Mouse (Mus musculus) stomach, embryonic 16.5 days (tissue): ENCODE results near the gene Cmtm7. TPM values are rescaled to one million over a fixed set of nuclear protein-coding genes. Genes with fewer than 3 reads are reported as not detected.
A peak's percentile ranks its signal among the peaks of the same experiment; 100 is the strongest.

Source experiments
- ATAC-seq: fragments of 200-750 bp; cut with Nextera tagmentation; 2 replicates; pipeline ENCODE4 v1.8.0; 2017; ENCODE audit warnings: moderate number of reproducible peaks, moderate TSS enrichment; ENCODE audit not compliant: insufficient read depth, low FRiP score
- H3K27ac ChIP-seq: fragments of 300-500 bp; sonication (generic); 2 replicates; pipeline ENCODE4 v1.5.1; 2014; ENCODE audit warnings: low read length
- H3K27me3 ChIP-seq: fragments of 300-500 bp; sonication (generic); 2 replicates; pipeline ENCODE4 v1.6.1; 2014; ENCODE audit warnings: low read length, control low read depth, mixed read lengths; ENCODE audit not compliant: control insufficient read depth, insufficient read depth
- H3K36me3 ChIP-seq: fragments of 300-500 bp; sonication (generic); 2 replicates; pipeline ENCODE4 v1.6.1; 2014; ENCODE audit warnings: low read length; ENCODE audit not compliant: control insufficient read depth, insufficient read depth
- H3K4me1 ChIP-seq: fragments of 300-500 bp; sonication (generic); 2 replicates; pipeline ENCODE4 v1.6.1; 2014; ENCODE audit warnings: low read length, control low read depth, mixed read lengths; ENCODE audit not compliant: control insufficient read depth, insufficient read depth
- H3K4me2 ChIP-seq: fragments of 300-500 bp; sonication (generic); 2 replicates; pipeline ENCODE4 v1.6.1; 2014; ENCODE audit warnings: low read depth, low read length, mixed read lengths
- H3K4me3 ChIP-seq: fragments of 300-500 bp; sonication (generic); replicated peaks from 2 replicates; pipeline ENCODE4 v1.5.1; 2014; ENCODE audit warnings: mild to moderate bottlenecking, low read length
- H3K9ac ChIP-seq: fragments of 300-500 bp; sonication (generic); 2 replicates; pipeline ENCODE4 v1.6.1; 2014; ENCODE audit warnings: low read length
- H3K9me3 ChIP-seq: fragments of 300-500 bp; sonication (generic); replicated peaks from 2 replicates; pipeline ENCODE4 v1.6.1; 2016; ENCODE audit warnings: low read length, control low read depth; ENCODE audit not compliant: control insufficient read depth
- WGBS: fragments of 180-500 bp; shearing (Covaris S2); extraction: QIAGEN DNeasy Blood & Tissue Kit; methylation state at CpG from one replicate; pipeline ENCODE4 v1.1.7; 2014; 5-methylcytosine and 5-hydroxymethylcytosine counted together
- polyA plus RNA-seq: library from polyadenylated mRNA; unstranded; fragments of >200 nt; fragmentation: Nextera tagmentation; extraction: Ambion mirVana; gene quantifications from 2 replicates; pipeline ENCODE4 v1.2.1, GENCODE M21; 2015

Cmtm7 gene
- polyA plus RNA-seq, 1 experiment from 2014 or later, result 87.2 TPM

DNA sequence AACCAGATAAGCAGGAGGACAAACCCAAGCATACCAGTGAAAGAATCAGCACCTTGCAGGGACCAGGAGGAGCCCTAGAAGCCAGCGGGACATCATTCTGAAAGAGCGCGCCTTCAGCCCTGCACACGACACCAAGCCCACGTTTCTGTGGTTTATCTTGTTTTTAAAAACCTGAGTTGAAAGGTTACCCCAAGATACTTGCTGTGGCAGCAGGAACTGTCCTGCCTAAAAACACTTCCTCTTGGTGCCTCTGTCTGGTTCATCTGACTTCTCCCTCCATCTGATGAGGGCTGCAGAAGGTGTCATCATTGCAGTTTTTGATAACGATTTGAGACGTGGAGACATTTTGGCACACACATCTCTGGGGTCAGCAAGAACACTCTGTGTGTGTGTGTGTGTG is 6.1 kb upstream of the Cmtm7 start:
- peaks cover 7% of the 10 kb centered on the region; the same call in 1 of the 2 replicates for H3K4me1 ChIP-seq
- H3K4me3 ChIP-seq, result no peak overlapping the region
- H3K4me2 ChIP-seq, result no peak overlapping the region
- no peak overlapping the region for H3K27ac ChIP-seq
- no peak for ATAC-seq
- H3K36me3 ChIP-seq, result no peaks in the 10 kb centered on the region
- H3K9me3 ChIP-seq, result no peaks in the 10 kb centered on the region; the same call in 1 of the 2 replicates
- WGBS, result 92% methylated on average over 7 of the region's 7 CpGs
- H3K27me3 ChIP-seq, result no peaks in the 10 kb centered on the region
- H3K9ac ChIP-seq, result no peak overlapping the region

GRCm38 (mm10) chr9:114787134-114787533 is 5.5 kb upstream of the Cmtm7 start:
- Histone ChIP-seq H3K4me1 (peaks cover 8% of the 10 kb centered on the region; the same call in 1 of the 2 replicates), H3K4me2 (no peak overlapping the region), H3K4me3 (no peak overlapping the region), H3K9ac (no peak overlapping the region), H3K27ac (no peak overlapping the region), H3K9me3 (no peaks in the 10 kb centered on the region; the same call in 1 of the 2 replicates), H3K27me3 (no peaks in the 10 kb centered on the region), H3K36me3 (no peaks in the 10 kb centered on the region)
- 95% methylated on average over 5 of the region's 5 CpGs for WGBS
- ATAC-seq, result no peak

GRCm38 (mm10) chr9:114785432-114786125 is 3.9 kb upstream of the Cmtm7 start:
- Histone ChIP-seq H3K4me3 (no peak overlapping the region), H3K9ac (no peak overlapping the region), H3K9me3 (no peaks in the 10 kb centered on the region; the same call in 1 of the 2 replicates), H3K4me2 (no peak overlapping the region), H3K27me3 (no peaks in the 10 kb centered on the region), H3K36me3 (no peaks in the 10 kb centered on the region), H3K27ac (no peak overlapping the region), H3K4me1 (peaks cover 12% of the 10 kb centered on the region)
- ATAC-seq, result no peak
- WGBS, result 20% methylated on average over 16 of the region's 16 CpGs

- 1% methylated on average over 38 of the region's 38 CpGs for WGBS
- H3K4me1 ChIP-seq, result peaks cover 19% of the 10 kb centered on the region
- peak; percentile 63 for ATAC-seq
- H3K9me3 ChIP-seq, result no peaks in the 10 kb centered on the region
- no peaks in the 10 kb centered on the region for H3K27me3 ChIP-seq
- H3K9ac ChIP-seq, result peak overlapping the region; percentile 87
- H3K4me2 ChIP-seq, result peak overlapping the region; percentile 84
- no peaks in the 10 kb centered on the region for H3K36me3 ChIP-seq
- H3K4me3 ChIP-seq, result peak overlapping the region; percentile 70
- H3K27ac ChIP-seq, result peak overlapping the region; percentile 90
Measured at GRCm38 (mm10) chr9:114780746-114781525, 720 bp downstream of the Cmtm7 start.

DNA sequence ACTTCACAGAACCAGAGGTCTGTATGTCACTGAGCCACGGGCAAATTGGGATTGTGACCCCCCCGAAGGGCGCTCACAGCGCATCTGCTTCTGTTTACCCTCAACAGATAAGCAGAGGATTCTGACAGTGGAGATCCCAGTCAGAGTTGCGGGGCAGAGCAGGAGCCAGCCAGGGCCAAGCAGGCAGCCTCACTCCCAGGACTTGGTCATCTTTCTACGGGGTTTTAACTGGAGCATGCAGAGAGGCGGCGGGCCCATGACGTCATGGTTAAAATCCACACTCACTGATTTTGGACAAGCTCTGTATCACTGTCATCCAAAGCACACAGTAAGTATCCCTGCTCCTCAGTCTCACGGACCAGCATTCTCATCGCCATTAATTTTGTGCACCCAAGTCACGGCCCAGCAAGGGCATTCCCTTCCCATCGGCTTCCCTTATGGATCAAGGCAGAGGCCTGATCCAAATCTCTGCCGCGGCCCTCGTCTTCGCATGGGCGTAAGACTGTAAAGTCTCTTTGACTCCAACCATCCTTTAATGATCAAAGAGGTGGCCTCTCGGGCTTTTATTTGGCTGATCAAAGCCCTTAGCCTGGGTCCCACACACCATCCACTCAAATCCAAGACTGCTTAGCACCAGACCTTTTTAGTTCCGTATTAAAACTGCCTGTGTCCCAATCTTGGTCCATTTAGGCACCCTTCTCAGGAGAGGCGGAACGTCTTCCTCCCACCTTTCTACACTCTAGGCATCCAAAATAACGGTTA is 1.5 kb downstream of the Cmtm7 start:
- Histone ChIP-seq H3K4me3 (peak overlapping the region; percentile 70), H3K9me3 (no peaks in the 10 kb centered on the region), H3K4me1 (peaks cover 17% of the 10 kb centered on the region), H3K27ac (peak overlapping the region; percentile 90), H3K36me3 (no peaks in the 10 kb centered on the region), H3K9ac (peak overlapping the region; percentile 87), H3K4me2 (peak overlapping the region; percentile 84), H3K27me3 (no peaks in the 10 kb centered on the region)
- ATAC-seq, result no peak
- 32% methylated on average over 23 of the region's 23 CpGs for WGBS

DNA sequence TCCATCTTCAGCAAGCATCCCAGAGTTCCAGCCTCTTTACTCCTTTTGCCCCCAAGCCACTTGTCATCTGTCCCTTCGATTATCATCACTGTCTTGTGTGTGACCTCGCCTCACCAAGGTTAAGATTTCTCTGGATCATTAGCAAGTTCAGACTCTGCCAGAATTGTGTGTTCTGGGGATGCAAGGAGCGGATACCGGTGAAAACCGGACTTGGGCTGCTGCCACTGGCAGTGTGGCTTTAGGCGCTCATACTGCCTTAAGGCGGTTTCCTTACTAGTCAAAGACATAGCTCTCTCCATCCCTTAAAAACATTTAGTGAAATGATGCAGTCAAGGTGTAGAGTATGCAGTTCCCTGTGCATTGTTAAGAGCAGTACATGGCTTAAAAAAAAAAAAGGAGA is 2.8 kb downstream of the Cmtm7 start:
- Histone ChIP-seq H3K4me2 (no peak overlapping the region), H3K27ac (no peak overlapping the region), H3K4me3 (no peak overlapping the region), H3K36me3 (no peaks in the 10 kb centered on the region), H3K27me3 (no peaks in the 10 kb centered on the region), H3K4me1 (peaks cover 18% of the 10 kb centered on the region), H3K9me3 (no peaks in the 10 kb centered on the region), H3K9ac (no peak overlapping the region)
- ATAC-seq, result no peak
- WGBS, result 84% methylated on average over 7 of the region's 7 CpGs

DNA sequence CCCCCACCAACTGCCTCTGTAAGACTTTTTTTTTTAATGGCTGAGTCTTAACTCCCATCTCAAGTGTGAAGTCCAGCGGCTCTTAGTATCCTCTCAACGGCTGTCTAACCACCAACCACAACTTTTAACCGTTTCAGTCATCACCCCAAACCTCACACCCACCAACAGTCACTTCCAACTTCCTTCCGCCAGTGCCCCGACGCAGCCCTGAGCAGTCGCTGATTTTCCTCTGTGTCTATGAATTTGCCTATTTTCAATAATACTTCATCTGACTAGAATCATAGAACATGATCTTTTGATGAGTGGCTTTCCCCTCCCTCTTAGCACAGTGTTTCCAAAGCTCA is 3.6 kb downstream of the Cmtm7 start:
- Histone ChIP-seq H3K9ac (no peak overlapping the region), H3K4me2 (no peak overlapping the region), H3K27me3 (no peaks in the 10 kb centered on the region), H3K4me1 (peaks cover 18% of the 10 kb centered on the region), H3K4me3 (no peak overlapping the region), H3K9me3 (no peaks in the 10 kb centered on the region), H3K27ac (no peak overlapping the region), H3K36me3 (no peaks in the 10 kb centered on the region)
- WGBS, result 77% methylated on average over 7 of the region's 7 CpGs
- no peak for ATAC-seq

DNA sequence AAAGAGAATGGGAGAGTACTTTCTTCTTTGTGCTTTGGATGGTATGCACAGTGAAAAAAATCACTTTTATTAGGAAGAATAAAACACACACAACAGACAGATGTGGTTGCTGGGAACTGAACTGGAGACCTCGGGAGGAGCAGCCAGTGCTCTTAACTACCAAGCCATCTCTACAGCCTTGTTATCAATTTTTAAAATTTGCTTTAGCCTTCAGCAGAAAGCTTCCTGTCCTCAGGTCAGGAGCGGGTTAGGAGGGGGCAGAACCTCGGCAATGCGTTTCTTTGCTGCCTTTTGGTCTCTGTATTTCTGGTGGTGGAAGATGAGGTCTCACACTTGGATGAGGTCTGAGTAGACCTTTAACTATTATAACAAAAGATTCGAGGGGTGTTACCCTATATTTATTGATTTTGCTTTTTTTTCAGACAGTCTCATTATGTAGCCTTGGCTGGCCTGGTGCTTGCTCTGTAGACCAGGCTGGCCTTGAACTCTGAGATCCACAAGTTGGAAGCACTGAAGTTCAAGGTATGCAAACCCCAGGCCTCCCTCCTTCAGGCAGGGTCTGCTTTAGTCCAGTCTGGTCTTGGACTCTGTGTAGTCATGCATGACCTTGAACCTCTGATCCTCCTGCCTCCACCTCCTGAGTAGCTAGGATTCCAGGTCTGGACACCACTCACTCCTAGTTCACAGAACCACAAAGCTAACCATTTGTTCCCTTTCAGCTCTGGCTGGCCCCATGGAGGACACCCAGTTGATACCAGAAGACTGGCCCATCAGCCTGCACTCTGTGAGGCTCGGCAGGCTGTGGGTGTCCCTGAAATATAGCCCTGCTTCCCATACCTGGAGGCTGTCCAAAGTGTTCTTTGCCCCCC is 4.2 kb downstream of the Cmtm7 start:
- Histone ChIP-seq H3K4me1 (peaks cover 18% of the 10 kb centered on the region), H3K9me3 (no peaks in the 10 kb centered on the region), H3K27me3 (no peaks in the 10 kb centered on the region), H3K4me2 (no peak overlapping the region), H3K4me3 (no peak overlapping the region), H3K36me3 (peaks cover 4% of the 10 kb centered on the region; the same call in 1 of the 2 replicates), H3K27ac (no peak overlapping the region), H3K9ac (no peak overlapping the region)
- 59% methylated on average over 6 of the region's 6 CpGs for WGBS
- no peak for ATAC-seq
